Mouse (Mus musculus) G1E-ER4 (cell line): ENCODE results near the gene Il6ra. TPM values are rescaled to one million over a fixed set of nuclear protein-coding genes. Genes with fewer than 3 reads are reported as not detected.

Experiments used
- GATA1 ChIP-seq: IDR thresholded peaks from one replicate; pipeline ENCODE4 v1.8.0; 2012; ENCODE audit warnings: low read length, inconsistent platforms
- polyA plus RNA-seq: library from polyadenylated mRNA; stranded (reverse); fragments of >175 nt; gene quantifications from 2 replicates; pipeline ENCODE4 v1.2.3, GENCODE M21; 2012

Gene Il6ra
- polyA plus RNA-seq, 1 experiment = not detected

- no peak for TF ChIP-seq GATA1
Measured at GRCm38 (mm10) chr3:89870472-89871271, 42.3 kb downstream of the Il6ra start.

GRCm38 (mm10) chr3:89869556-89869955 is 43.4 kb downstream of the Il6ra start:
- no peak for TF ChIP-seq GATA1

- TF ChIP-seq GATA1 = no peak
Measured at GRCm38 (mm10) chr3:89868956-89869355, 44.0 kb downstream of the Il6ra start.

GRCm38 (mm10) chr3:89868357-89868756 is 44.6 kb downstream of the Il6ra start:
- no peak for TF ChIP-seq GATA1

- TF ChIP-seq GATA1 = no peak
Measured at GRCm38 (mm10) chr3:89867651-89868050, 45.3 kb downstream of the Il6ra start.

- TF ChIP-seq GATA1 = no peak
Measured at GRCm38 (mm10) chr3:89865764-89866163, 47.2 kb downstream of the Il6ra start.

- no peak for TF ChIP-seq GATA1
Measured at GRCm38 (mm10) chr3:89865020-89865419, 48.0 kb downstream of the Il6ra start.

GRCm38 (mm10) chr3:89863716-89864509 is 49.1 kb downstream of the Il6ra start:
- no peak for TF ChIP-seq GATA1

- TF ChIP-seq GATA1 = no peak
Measured at GRCm38 (mm10) chr3:89862182-89862761, 50.7 kb downstream of the Il6ra start.

GRCm38 (mm10) chr3:89861070-89861469 is 51.9 kb downstream of the Il6ra start:
- no peak for TF ChIP-seq GATA1

GRCm38 (mm10) chr3:89860343-89860742 is 52.7 kb downstream of the Il6ra start:
- TF ChIP-seq GATA1 = no peak

GRCm38 (mm10) chr3:89859936-89860335 is 53.1 kb downstream of the Il6ra start:
- no peak for TF ChIP-seq GATA1

- TF ChIP-seq GATA1 = no peak
Measured at GRCm38 (mm10) chr3:89858888-89859287, 54.1 kb downstream of the Il6ra start.

- no peak for TF ChIP-seq GATA1
Measured at GRCm38 (mm10) chr3:89858123-89858522, 54.9 kb downstream of the Il6ra start.

- no peak for TF ChIP-seq GATA1
Measured at GRCm38 (mm10) chr3:89857353-89857752, 55.6 kb downstream of the Il6ra start.

GRCm38 (mm10) chr3:89853752-89854151 is 59.2 kb downstream of the Il6ra start:
- TF ChIP-seq GATA1 = no peak

- no peak for TF ChIP-seq GATA1
Measured at GRCm38 (mm10) chr3:89848083-89848482, 64.9 kb downstream of the Il6ra start.
